Mouse (Mus musculus) midbrain, embryonic 16.5 days (tissue): ENCODE results near the gene Myo1a. TPM values are rescaled to one million over a fixed set of nuclear protein-coding genes. Genes with fewer than 3 reads are reported as not detected.

Source experiments
- ATAC-seq: fragments of 200-750 bp; cut with Nextera tagmentation; 2 replicates; pipeline ENCODE4 v1.8.0; 2017; ENCODE audit warnings: moderate TSS enrichment
- H3K27ac ChIP-seq: fragments of 300-500 bp; sonication (generic); 2 replicates; pipeline ENCODE4 v1.5.1; 2014; ENCODE audit warnings: mild to moderate bottlenecking, low read length, mixed read lengths
- H3K27me3 ChIP-seq: fragments of 300-500 bp; sonication (generic); 2 replicates; pipeline ENCODE4 v1.6.1; 2014; ENCODE audit warnings: low read depth, low read length, mixed read lengths; ENCODE audit not compliant: control insufficient read depth, insufficient read depth
- H3K36me3 ChIP-seq: fragments of 300-500 bp; sonication (generic); 2 replicates; pipeline ENCODE4 v1.6.1; 2014; ENCODE audit warnings: mild to moderate bottlenecking, low read length, moderate library complexity, mixed read lengths; ENCODE audit not compliant: control insufficient read depth, insufficient read depth
- H3K4me1 ChIP-seq: fragments of 300-500 bp; sonication (generic); 2 replicates; pipeline ENCODE4 v1.6.1; 2014; ENCODE audit warnings: mild to moderate bottlenecking, low read length, mixed read lengths; ENCODE audit not compliant: control insufficient read depth, insufficient read depth
- H3K4me2 ChIP-seq: fragments of 300-500 bp; sonication (generic); 2 replicates; pipeline ENCODE4 v1.6.1; 2014; ENCODE audit warnings: mild to moderate bottlenecking, low read length, mixed read lengths
- H3K4me3 ChIP-seq: fragments of 300-500 bp; sonication (generic); 2 replicates; pipeline ENCODE4 v1.5.1; 2014; ENCODE audit warnings: low read depth, mild to moderate bottlenecking, low read length, moderate library complexity, mixed read lengths
- H3K9ac ChIP-seq: fragments of 300-500 bp; sonication (generic); 2 replicates; pipeline ENCODE4 v1.6.1; 2014; ENCODE audit warnings: low read depth, low read length, mixed read lengths
- H3K9me3 ChIP-seq: fragments of 300-500 bp; sonication (generic); replicated peaks from 2 replicates; pipeline ENCODE4 v1.6.1; 2014; ENCODE audit warnings: mild to moderate bottlenecking, low read length, mixed read lengths; ENCODE audit not compliant: control insufficient read depth, poor library complexity, severe bottlenecking
- WGBS: fragments of 180-500 bp; shearing (Covaris S2); extraction: QIAGEN DNeasy Blood & Tissue Kit; methylation state at CpG from one replicate; pipeline ENCODE4 v1.1.7; 2014; 5-methylcytosine and 5-hydroxymethylcytosine counted together
- polyA plus RNA-seq: library from polyadenylated mRNA; unstranded; fragments of >200 nt; fragmentation: Nextera tagmentation; extraction: Ambion mirVana; gene quantifications from 2 replicates; pipeline ENCODE4 v1.2.1, GENCODE M21; 2015

Gene Myo1a
- polyA plus RNA-seq, 1 experiment from 2014 or later, result 0.93 TPM

- no peak for ATAC-seq
- Histone ChIP-seq H3K9ac (no peak overlapping the region), H3K4me2 (no peak overlapping the region), H3K9me3 (no peaks in the 10 kb centered on the region), H3K4me3 (no peak overlapping the region), H3K36me3 (0 out of 2 replicates have a peak, but pooled peaks cover 3% of the 10 kb centered on the region), H3K27me3 (no peaks in the 10 kb centered on the region), H3K27ac (no peak overlapping the region), H3K4me1 (no peaks in the 10 kb centered on the region)
- WGBS, result 23% methylated on average over 1 of the region's 1 CpGs
Measured at GRCm38 (mm10) chr10:127691053-127691452, 13.9 kb upstream of the Myo1a start.

GRCm38 (mm10) chr10:127694636-127695035 is 10.3 kb upstream of the Myo1a start:
- Histone ChIP-seq H3K4me2 (no peak overlapping the region), H3K9me3 (no peaks in the 10 kb centered on the region), H3K27me3 (no peaks in the 10 kb centered on the region), H3K27ac (no peak overlapping the region), H3K4me3 (no peak overlapping the region), H3K9ac (no peak overlapping the region), H3K36me3 (0 out of 2 replicates have a peak, but pooled peaks cover 3% of the 10 kb centered on the region), H3K4me1 (no peaks in the 10 kb centered on the region)
- 53% methylated on average over 2 of the region's 2 CpGs for WGBS
- ATAC-seq, result no peak

GRCm38 (mm10) chr10:127695775-127696174 is 9.2 kb upstream of the Myo1a start:
- WGBS, result 93% methylated on average over 7 of the region's 7 CpGs
- no peak overlapping the region for H3K9ac ChIP-seq

GRCm38 (mm10) chr10:127698966-127699365 is 6.0 kb upstream of the Myo1a start:
- 93% methylated on average over 7 of the region's 7 CpGs for WGBS
- H3K27me3 ChIP-seq, result no peaks in the 10 kb centered on the region
- 0 out of 2 replicates have a peak, but pooled peaks cover 3% of the 10 kb centered on the region for H3K36me3 ChIP-seq
- H3K9me3 ChIP-seq, result no peaks in the 10 kb centered on the region
- H3K4me1 ChIP-seq, result no peaks in the 10 kb centered on the region
- ATAC-seq, result no peak
- no peak overlapping the region for H3K4me2 ChIP-seq
- H3K9ac ChIP-seq, result no peak overlapping the region
- no peak overlapping the region for H3K4me3 ChIP-seq
- no peak overlapping the region for H3K27ac ChIP-seq

More at GRCm38 (mm10) chr10:127695775-127696174, 9.2 kb upstream of the Myo1a start:
- Histone ChIP-seq H3K9me3 (no peaks in the 10 kb centered on the region), H3K4me2 (no peak overlapping the region), H3K27me3 (no peaks in the 10 kb centered on the region), H3K27ac (no peak overlapping the region), H3K4me3 (no peak overlapping the region), H3K4me1 (no peaks in the 10 kb centered on the region), H3K36me3 (0 out of 2 replicates have a peak, but pooled peaks cover 3% of the 10 kb centered on the region)
- no peak for ATAC-seq

- no peaks in the 10 kb centered on the region for H3K4me1 ChIP-seq
- H3K9ac ChIP-seq, result no peak overlapping the region
- WGBS, result 55% methylated on average over 4 of the region's 4 CpGs
- H3K36me3 ChIP-seq, result no peaks in the 10 kb centered on the region
- no peak overlapping the region for H3K27ac ChIP-seq
- H3K4me3 ChIP-seq, result no peak overlapping the region
- H3K27me3 ChIP-seq, result no peaks in the 10 kb centered on the region
- no peak overlapping the region for H3K4me2 ChIP-seq
- ATAC-seq, result no peak
- H3K9me3 ChIP-seq, result no peaks in the 10 kb centered on the region
Measured at GRCm38 (mm10) chr10:127703299-127703698, 1.7 kb upstream of the Myo1a start.

GRCm38 (mm10) chr10:127704293-127704692 is 677 bp upstream of the Myo1a start:
- Histone ChIP-seq H3K4me2 (no peak overlapping the region), H3K4me3 (no peak overlapping the region), H3K4me1 (no peaks in the 10 kb centered on the region), H3K9me3 (no peaks in the 10 kb centered on the region), H3K36me3 (no peaks in the 10 kb centered on the region), H3K27ac (no peak overlapping the region), H3K27me3 (no peaks in the 10 kb centered on the region), H3K9ac (no peak overlapping the region)
- WGBS, result 73% methylated on average over 2 of the region's 2 CpGs
- no peak for ATAC-seq

- no peak for ATAC-seq
- Histone ChIP-seq H3K4me2 (no peak overlapping the region), H3K4me3 (no peak overlapping the region), H3K9ac (no peak overlapping the region), H3K27me3 (no peaks in the 10 kb centered on the region), H3K36me3 (no peaks in the 10 kb centered on the region), H3K4me1 (no peaks in the 10 kb centered on the region), H3K27ac (no peak overlapping the region), H3K9me3 (no peaks in the 10 kb centered on the region)
- WGBS, result 93% methylated on average over 4 of the region's 4 CpGs
Measured at GRCm38 (mm10) chr10:127705783-127706182, 813 bp downstream of the Myo1a start.

- Histone ChIP-seq H3K4me1 (no peaks in the 10 kb centered on the region), H3K4me3 (no peak overlapping the region), H3K9ac (no peak overlapping the region), H3K9me3 (no peaks in the 10 kb centered on the region), H3K27me3 (no peaks in the 10 kb centered on the region), H3K4me2 (no peak overlapping the region), H3K36me3 (no peaks in the 10 kb centered on the region), H3K27ac (no peak overlapping the region)
- WGBS, result 84% methylated on average over 7 of the region's 7 CpGs
- no peak for ATAC-seq
Measured at GRCm38 (mm10) chr10:127707721-127708120, 2.8 kb downstream of the Myo1a start.

GRCm38 (mm10) chr10:127708850-127709370 is 3.9 kb downstream of the Myo1a start:
- no peak for ATAC-seq
- Histone ChIP-seq H3K4me3 (no peak overlapping the region), H3K9me3 (no peaks in the 10 kb centered on the region), H3K27me3 (no peaks in the 10 kb centered on the region), H3K36me3 (no peaks in the 10 kb centered on the region), H3K4me1 (no peaks in the 10 kb centered on the region), H3K9ac (no peak overlapping the region), H3K27ac (no peak overlapping the region), H3K4me2 (no peak overlapping the region)
- WGBS, result 77% methylated on average over 3 of the region's 3 CpGs
